Mouse (Mus musculus): Measurements from ENCODE around the gene Cpeb4. TPM values are rescaled to one million over a fixed set of nuclear protein-coding genes. Genes with fewer than 3 reads are reported as not detected.
"Not testable (repeated sequence)": the region's sequence is repeated elsewhere in the genome, so short reads cannot be mapped to it uniquely, and the experiment has no call there.

Gene Cpeb4
- polyA plus RNA-seq, 1 experiment from 2014 or later: 20.3 TPM

GRCm38 (mm10) chr11:31965256-31966134 is 93.5 kb downstream of the Cpeb4 start, which contains the start of gene 4930524B15Rik:
Gene 4930524B15Rik, plus strand, starts transcription at chr11:31965592.
- H3K27me3 ChIP-seq (ENCODE audit: control insufficient read depth, insufficient read depth, low read length): no peaks in the 10 kb centered on the region
- no peak within 1 kb of the TSS for H3K27ac ChIP-seq (ENCODE audit: low read depth, low read length)
- peak within 1 kb of the TSS; percentile 44 for H3K4me2 ChIP-seq (ENCODE audit: low read depth)
- ATAC-seq (ENCODE audit: insufficient read depth, low FRiP score, low TSS enrichment): peak; percentile 45
- peak within 1 kb of the TSS; percentile 69 for H3K9ac ChIP-seq (ENCODE audit: low read length)
- H3K4me3 ChIP-seq (ENCODE audit: low read depth, low read length): peak within 1 kb of the TSS; percentile 20; the same call in 1 of the 2 replicates
- no peaks in the 10 kb centered on the region for H3K4me1 ChIP-seq (ENCODE audit: control insufficient read depth, insufficient read depth, low read length)
- 50% methylated on average over 41 of the region's 49 CpGs for WGBS
- no peaks in the 10 kb centered on the region for H3K9me3 ChIP-seq (ENCODE audit: control insufficient read depth, low read length)
- peak; percentile 45 for DNase-seq (ENCODE audit: low spot score)
- no peaks in the 10 kb centered on the region for H3K36me3 ChIP-seq (ENCODE audit: control insufficient read depth, insufficient read depth, low read length)

- no peak for ATAC-seq (ENCODE audit: insufficient read depth, low FRiP score, low TSS enrichment)
- no peaks in the 10 kb centered on the region for H3K36me3 ChIP-seq (ENCODE audit: control insufficient read depth, insufficient read depth, low read length)
- H3K4me2 ChIP-seq (ENCODE audit: low read depth): no peak overlapping the region
- no peaks in the 10 kb centered on the region for H3K9me3 ChIP-seq (ENCODE audit: control insufficient read depth, low read length)
- WGBS: 85% methylated on average over 4 of the region's 4 CpGs
- H3K27me3 ChIP-seq (ENCODE audit: control insufficient read depth, insufficient read depth, low read length): no peaks in the 10 kb centered on the region
- no peak overlapping the region for H3K9ac ChIP-seq (ENCODE audit: low read length)
- H3K4me3 ChIP-seq (ENCODE audit: low read depth, low read length): no peak overlapping the region
- H3K27ac ChIP-seq (ENCODE audit: low read depth, low read length): no peak overlapping the region
- H3K4me1 ChIP-seq (ENCODE audit: control insufficient read depth, insufficient read depth, low read length): no peaks in the 10 kb centered on the region
- no peak for DNase-seq (ENCODE audit: low spot score)
Observed at GRCm38 (mm10) chr11:31974132-31974531, 102.1 kb downstream of the Cpeb4 start.

- no peak overlapping the region for H3K4me2 ChIP-seq (ENCODE audit: low read depth)
- H3K4me3 ChIP-seq (ENCODE audit: low read depth, low read length): no peak overlapping the region
- no peaks in the 10 kb centered on the region for H3K27me3 ChIP-seq (ENCODE audit: control insufficient read depth, insufficient read depth, low read length)
- ATAC-seq (ENCODE audit: insufficient read depth, low FRiP score, low TSS enrichment) (no peak), DNase-seq (ENCODE audit: low spot score) (no peak)
- H3K4me1 ChIP-seq (ENCODE audit: control insufficient read depth, insufficient read depth, low read length): no peaks in the 10 kb centered on the region
- H3K9ac ChIP-seq (ENCODE audit: low read length): no peak overlapping the region
- no peaks in the 10 kb centered on the region for H3K9me3 ChIP-seq (ENCODE audit: control insufficient read depth, low read length)
- no peaks in the 10 kb centered on the region for H3K36me3 ChIP-seq (ENCODE audit: control insufficient read depth, insufficient read depth, low read length)
- WGBS: 65% methylated on average over 8 of the region's 8 CpGs
- no peak overlapping the region for H3K27ac ChIP-seq (ENCODE audit: low read depth, low read length)
Observed at GRCm38 (mm10) chr11:31974826-31975225, 102.8 kb downstream of the Cpeb4 start.

- no peak overlapping the region for H3K4me2 ChIP-seq (ENCODE audit: low read depth)
- no peak overlapping the region for H3K4me3 ChIP-seq (ENCODE audit: low read depth, low read length)
- DNase-seq (ENCODE audit: low spot score) (no peak), ATAC-seq (ENCODE audit: insufficient read depth, low FRiP score, low TSS enrichment) (no peak)
- no peaks in the 10 kb centered on the region for H3K27me3 ChIP-seq (ENCODE audit: control insufficient read depth, insufficient read depth, low read length)
- WGBS: 89% methylated on average over 5 of the region's 5 CpGs
- no peak overlapping the region for H3K27ac ChIP-seq (ENCODE audit: low read depth, low read length)
- H3K9ac ChIP-seq (ENCODE audit: low read length): no peak overlapping the region
- no peaks in the 10 kb centered on the region for H3K4me1 ChIP-seq (ENCODE audit: control insufficient read depth, insufficient read depth, low read length)
- no peaks in the 10 kb centered on the region for H3K36me3 ChIP-seq (ENCODE audit: control insufficient read depth, insufficient read depth, low read length)
- no peaks in the 10 kb centered on the region for H3K9me3 ChIP-seq (ENCODE audit: control insufficient read depth, low read length)
Observed at GRCm38 (mm10) chr11:31975678-31976077, 103.7 kb downstream of the Cpeb4 start.

GRCm38 (mm10) chr11:31976137-31976536 is 104.1 kb downstream of the Cpeb4 start:
- Histone ChIP-seq H3K9ac (ENCODE audit: low read length) (no peak overlapping the region), H3K4me2 (ENCODE audit: low read depth) (no peak overlapping the region), H3K27ac (ENCODE audit: low read depth, low read length) (no peak overlapping the region), H3K9me3 (ENCODE audit: control insufficient read depth, low read length) (no peaks in the 10 kb centered on the region), H3K36me3 (ENCODE audit: control insufficient read depth, insufficient read depth, low read length) (no peaks in the 10 kb centered on the region), H3K4me3 (ENCODE audit: low read depth, low read length) (no peak overlapping the region), H3K27me3 (ENCODE audit: control insufficient read depth, insufficient read depth, low read length) (no peaks in the 10 kb centered on the region), H3K4me1 (ENCODE audit: control insufficient read depth, insufficient read depth, low read length) (no peaks in the 10 kb centered on the region)
- DNase-seq (ENCODE audit: low spot score): no peak
- ATAC-seq (ENCODE audit: insufficient read depth, low FRiP score, low TSS enrichment): no peak
- 84% methylated on average over 5 of the region's 5 CpGs for WGBS

GRCm38 (mm10) chr11:31980089-31980488 is 108.1 kb downstream of the Cpeb4 start:
- not testable (repeated sequence) for DNase-seq (ENCODE audit: low spot score); H3K4me2 ChIP-seq (ENCODE audit: low read depth); H3K9ac ChIP-seq (ENCODE audit: low read length); H3K4me3 ChIP-seq (ENCODE audit: low read depth, low read length); ATAC-seq (ENCODE audit: insufficient read depth, low FRiP score, low TSS enrichment); H3K27ac ChIP-seq (ENCODE audit: low read depth, low read length); H3K9me3 ChIP-seq (ENCODE audit: control insufficient read depth, low read length); H3K27me3 ChIP-seq (ENCODE audit: control insufficient read depth, insufficient read depth, low read length); H3K36me3 ChIP-seq (ENCODE audit: control insufficient read depth, insufficient read depth, low read length); H3K4me1 ChIP-seq (ENCODE audit: control insufficient read depth, insufficient read depth, low read length)
- 92% methylated on average over 5 of the region's 5 CpGs for WGBS

- Histone ChIP-seq H3K36me3 (ENCODE audit: control insufficient read depth, insufficient read depth, low read length) (no peaks in the 10 kb centered on the region), H3K27ac (ENCODE audit: low read depth, low read length) (no peak overlapping the region), H3K4me2 (ENCODE audit: low read depth) (no peak overlapping the region), H3K4me1 (ENCODE audit: control insufficient read depth, insufficient read depth, low read length) (no peaks in the 10 kb centered on the region), H3K9me3 (ENCODE audit: control insufficient read depth, low read length) (no peaks in the 10 kb centered on the region), H3K9ac (ENCODE audit: low read length) (no peak overlapping the region), H3K4me3 (ENCODE audit: low read depth, low read length) (no peak overlapping the region), H3K27me3 (ENCODE audit: control insufficient read depth, insufficient read depth, low read length) (no peaks in the 10 kb centered on the region)
- WGBS: 89% methylated on average over 7 of the region's 7 CpGs
- no peak for DNase-seq (ENCODE audit: low spot score)
- no peak for ATAC-seq (ENCODE audit: insufficient read depth, low FRiP score, low TSS enrichment)
Observed at GRCm38 (mm10) chr11:31981830-31982229, 109.8 kb downstream of the Cpeb4 start.

- H3K4me3 ChIP-seq (ENCODE audit: low read depth, low read length); H3K4me2 ChIP-seq (ENCODE audit: low read depth); H3K27me3 ChIP-seq (ENCODE audit: control insufficient read depth, insufficient read depth, low read length); ATAC-seq (ENCODE audit: insufficient read depth, low FRiP score, low TSS enrichment); H3K36me3 ChIP-seq (ENCODE audit: control insufficient read depth, insufficient read depth, low read length); H3K9ac ChIP-seq (ENCODE audit: low read length); H3K4me1 ChIP-seq (ENCODE audit: control insufficient read depth, insufficient read depth, low read length); H3K27ac ChIP-seq (ENCODE audit: low read depth, low read length); H3K9me3 ChIP-seq (ENCODE audit: control insufficient read depth, low read length); DNase-seq (ENCODE audit: low spot score): not testable (repeated sequence)
- 86% methylated on average over 13 of the region's 13 CpGs for WGBS
Observed at GRCm38 (mm10) chr11:31982247-31982943, 110.4 kb downstream of the Cpeb4 start.

Measured in neural tube, embryonic 11.5 days (tissue).